Mouse (Mus musculus) embryonic stem cell, embryonic (primary cell): ENCODE data around the gene Bbx.

Source experiments
- CTCF ChIA-PET, 4 experiments: fragments of 300-600 bp in 2 of 4; fragments of 350-600 bp in 2 of 4; sonication (Branson Sonifier 250); formaldehyde crosslinking; loops; one replicate each; lab custom pipeline; 2022; ENCODE audit warnings: inconsistent platforms in 2 of 4; lab: Charles Lee
- POLR2A ChIA-PET, 4 experiments: fragments of 300-600 bp in 2 of 4; fragments of 350-600 bp in 2 of 4; sonication (Branson Sonifier 250); formaldehyde crosslinking; loops; one replicate each; lab custom pipeline; 2022; ENCODE audit warnings: antibody characterized with exemption in 4 of 4, inconsistent platforms in 1 of 4; lab: Charles Lee

Bbx gene

GRCm38 (mm10) chr16:50366556-50366955 is 65.6 kb downstream of the Bbx start:
- CTCF ChIA-PET = no interaction called here
- POLR2A ChIA-PET = no interaction called here

GRCm38 (mm10) chr16:50364189-50365059 is 67.8 kb downstream of the Bbx start:
- CTCF ChIA-PET = interaction anchor here in 3 of 4 experiments (1.0 to 1.7 kb wide), 4 partner anchors 10 to 393 kb away, joined by 3 to 8 read pairs (median 5); no protein-coding TSS in a partner anchor
- POLR2A ChIA-PET = interaction anchor here in 3 of 4 experiments (0.8 to 1.4 kb wide), 8 partner anchors 10 to 372 kb away, joined by 3 to 5 read pairs (median 3); no protein-coding TSS in a partner anchor

- CTCF ChIA-PET = interaction anchor here in 3 of 4 experiments (1.0 to 1.7 kb wide), 4 partner anchors 11 to 394 kb away, joined by 3 to 8 read pairs (median 5); no protein-coding TSS in a partner anchor
- POLR2A ChIA-PET = interaction anchor here in 3 of 4 experiments (0.8 to 1.4 kb wide), 7 partner anchors 11 to 373 kb away, joined by 3 to 5 read pairs (median 3); no protein-coding TSS in a partner anchor
Measured at GRCm38 (mm10) chr16:50363443-50364188, 68.6 kb downstream of the Bbx start.

GRCm38 (mm10) chr16:50360631-50361030 is 71.6 kb downstream of the Bbx start:
- ChIA-PET POLR2A (interaction anchor here in 2 of 4 experiments (0.6 to 0.9 kb wide), 3 partner anchors 17 to 257 kb away, joined by 3 to 4 read pairs (median 3); no protein-coding TSS in a partner anchor), CTCF (interaction anchor here in 2 of 4 experiments (0.6 to 1.9 kb wide), 3 partner anchors 14 to 481 kb away, joined by 3 to 7 read pairs (median 3); no protein-coding TSS in a partner anchor)

GRCm38 (mm10) chr16:50329684-50330083 is 102.5 kb downstream of the Bbx start:
- CTCF ChIA-PET = interaction anchor here in 1 of 4 experiments (0.5 kb wide), 1 partner anchor 52 kb away, joined by 3 read pairs; no protein-coding TSS in a partner anchor
- POLR2A ChIA-PET = no interaction called here

GRCm38 (mm10) chr16:50324746-50325145 is 107.4 kb downstream of the Bbx start:
- POLR2A ChIA-PET = no interaction called here
- CTCF ChIA-PET = interaction anchor here in 1 of 4 experiments (0.5 kb wide), 1 partner anchor 26 kb away, joined by 3 read pairs; no protein-coding TSS in a partner anchor

GRCm38 (mm10) chr16:50324292-50324691 is 107.9 kb downstream of the Bbx start:
- ChIA-PET POLR2A (no interaction called here), CTCF (interaction anchor here in 3 of 4 experiments (0.5 to 0.7 kb wide), 3 partner anchors 9 to 122 kb away, joined by 3 read pairs; no protein-coding TSS in a partner anchor)

- POLR2A ChIA-PET = no interaction called here
- CTCF ChIA-PET = no interaction called here
Measured at GRCm38 (mm10) chr16:50321368-50321767, 110.8 kb downstream of the Bbx start.

GRCm38 (mm10) chr16:50318255-50318654 is 113.9 kb downstream of the Bbx start:
- POLR2A ChIA-PET = interaction anchor here in 1 of 4 experiments (0.6 kb wide), 1 partner anchor 9 kb away, joined by 3 read pairs; no protein-coding TSS in a partner anchor
- CTCF ChIA-PET = no interaction called here

GRCm38 (mm10) chr16:50315349-50315969 is 116.7 kb downstream of the Bbx start:
- POLR2A ChIA-PET = no interaction called here
- CTCF ChIA-PET = no interaction called here

GRCm38 (mm10) chr16:50311588-50311987 is 120.6 kb downstream of the Bbx start:
- ChIA-PET POLR2A (no interaction called here), CTCF (interaction anchor here in 1 of 4 experiments (0.6 kb wide), 2 partner anchors 86 to 103 kb away, joined by 3 read pairs; no protein-coding TSS in a partner anchor)

GRCm38 (mm10) chr16:50309411-50310042 is 122.7 kb downstream of the Bbx start:
- CTCF ChIA-PET = interaction anchor here in 1 of 4 experiments (0.6 kb wide), 1 partner anchor 444 kb away, joined by 3 read pairs; no protein-coding TSS in a partner anchor
- POLR2A ChIA-PET = no interaction called here

GRCm38 (mm10) chr16:50308256-50308655 is 123.9 kb downstream of the Bbx start:
- POLR2A ChIA-PET = interaction anchor here in 1 of 4 experiments (0.9 kb wide), 1 partner anchor 11 kb away, joined by 3 read pairs; no protein-coding TSS in a partner anchor
- CTCF ChIA-PET = no interaction called here

GRCm38 (mm10) chr16:50307231-50307630 is 125.0 kb downstream of the Bbx start:
- ChIA-PET CTCF (interaction anchor here in 1 of 4 experiments (1.3 kb wide), 1 partner anchor 53 kb away, joined by 4 read pairs; no protein-coding TSS in a partner anchor), POLR2A (no interaction called here)

GRCm38 (mm10) chr16:50306727-50307126 is 125.5 kb downstream of the Bbx start:
- ChIA-PET POLR2A (interaction anchor here in 1 of 4 experiments (0.5 to 0.7 kb wide), 2 partner anchors 27 to 290 kb away, joined by 3 read pairs; no protein-coding TSS in a partner anchor), CTCF (interaction anchor here in 3 of 4 experiments (0.6 to 1.3 kb wide), 3 partner anchors 52 to 260 kb away, joined by 3 to 4 read pairs (median 3); no protein-coding TSS in a partner anchor)

GRCm38 (mm10) chr16:50305156-50305555 is 127.0 kb downstream of the Bbx start:
- ChIA-PET POLR2A (no interaction called here), CTCF (interaction anchor here in 2 of 4 experiments (0.6 to 1.0 kb wide), 2 partner anchors 51 to 454 kb away, joined by 4 to 5 read pairs; no protein-coding TSS in a partner anchor)

GRCm38 (mm10) chr16:50302566-50302965 is 129.6 kb downstream of the Bbx start:
- ChIA-PET POLR2A (no interaction called here), CTCF (no interaction called here)
